Mouse (Mus musculus) small intestine, adult 2 months (tissue): ENCODE results near the gene Map2k6.

ENCODE experiments used
- CTCF ChIP-seq: fragments of 200-500 bp; IDR thresholded peaks from 2 replicates; pipeline ENCODE4 v1.5.1; 2012; ENCODE audit warnings: low read depth, mild to moderate bottlenecking, control low read depth, inconsistent platforms, low read length, moderate library complexity, mixed read lengths; ENCODE audit not compliant: insufficient replicate concordance, insufficient read length; ENCODE audit errors: extremely low read depth
- POLR2A ChIP-seq: fragments of 200-500 bp; IDR thresholded peaks from 2 replicates; pipeline ENCODE4 v1.6.1; 2012; ENCODE audit warnings: low read depth, mild to moderate bottlenecking, control low read depth, inconsistent platforms, low read length, moderate library complexity

DNA sequence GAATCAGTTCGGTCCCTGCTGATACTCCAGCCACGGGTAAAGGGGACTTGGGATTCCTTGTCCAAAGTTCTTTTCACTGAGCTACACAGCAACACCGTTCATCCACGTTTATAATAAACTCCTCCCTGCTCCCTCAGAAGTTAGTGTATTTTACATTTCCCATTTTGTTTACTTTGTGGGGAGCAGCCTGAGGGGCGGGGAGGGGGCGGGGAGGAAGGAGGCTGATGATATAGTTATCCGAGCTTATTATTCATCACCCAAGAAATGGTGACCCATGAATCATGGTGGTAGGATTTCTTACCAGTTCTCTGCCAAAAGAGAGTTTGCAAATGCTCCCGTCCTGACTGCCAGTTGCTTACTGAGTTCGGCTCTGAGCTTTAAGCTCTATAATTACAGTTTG, 6.7 kb downstream of the Map2k6 start:
- TF ChIP-seq CTCF (no peak), POLR2A (no peak)
